Mouse (Mus musculus): Measurements from ENCODE around the gene Dusp15. TPM values are rescaled to one million over a fixed set of nuclear protein-coding genes. Genes with fewer than 3 reads are reported as not detected.

The Dusp15 gene
- 10 to 100 TPM in 1 of 2 experiments, 1 to 10 TPM in 1; 10.0 to 10.8 TPM for total RNA-seq (2021)
- long read RNA-seq, partial matches to known transcripts = 0 of 3 reads
- long read RNA-seq, other reads (novel, unspliced or antisense) = 0 of 3 reads

GRCm38 (mm10) chr2:152951065-152951849 lies at the start of gene Dusp15:
Gene Dusp15 (minus strand): TSS chr2:152951698.
- DNase-seq (ENCODE audit: low spot score in 2 of 2) = peak; percentile 43 to 59

- no peak for DNase-seq (ENCODE audit: low spot score in 2 of 2)
These were observed 45.5 kb upstream of the Dusp15 start for GRCm38 (mm10) chr2:152997046-152997445.

DNA sequence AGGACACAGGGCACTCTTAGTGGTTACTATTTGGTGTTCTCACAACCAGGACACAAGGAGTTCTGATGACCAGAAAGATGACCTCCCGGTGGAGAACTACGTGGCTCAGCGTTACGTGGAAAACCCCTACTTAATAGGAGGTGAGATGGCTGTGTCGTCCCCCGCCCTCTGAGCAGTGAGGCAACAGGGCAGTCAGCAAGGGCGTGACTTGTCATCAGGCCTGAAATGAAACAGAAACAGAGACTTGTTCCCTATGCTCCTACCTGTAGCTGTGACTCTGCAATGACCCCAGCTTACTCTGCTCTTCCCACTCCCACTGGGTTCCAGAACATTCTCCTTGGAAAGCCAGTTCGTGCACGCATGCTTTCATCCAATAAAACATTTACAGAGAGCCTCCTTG lies 40.0 kb upstream of the Dusp15 start:
- DNase-seq (ENCODE audit: low spot score in 2 of 2) = no peak

- DNase-seq (ENCODE audit: low spot score in 2 of 2) = peak in 1 of 2 experiments; percentile 30
These were observed 34.1 kb upstream of the Dusp15 start for GRCm38 (mm10) chr2:152985582-152985981.

- DNase-seq (ENCODE audit: low spot score in 2 of 2) = no peak
These were observed 25.5 kb upstream of the Dusp15 start for GRCm38 (mm10) chr2:152976991-152977390.

GRCm38 (mm10) chr2:152965555-152965954 lies 14.1 kb upstream of the Dusp15 start:
- DNase-seq (ENCODE audit: low spot score in 2 of 2) = no peak

GRCm38 (mm10) chr2:152962091-152962793 lies 10.7 kb upstream of the Dusp15 start, which contains the start of gene Ttll9:
Gene Ttll9 (plus strand): TSS chr2:152962485.
- peak; percentile 83 to 92 for DNase-seq (ENCODE audit: low spot score in 2 of 2)

DNA sequence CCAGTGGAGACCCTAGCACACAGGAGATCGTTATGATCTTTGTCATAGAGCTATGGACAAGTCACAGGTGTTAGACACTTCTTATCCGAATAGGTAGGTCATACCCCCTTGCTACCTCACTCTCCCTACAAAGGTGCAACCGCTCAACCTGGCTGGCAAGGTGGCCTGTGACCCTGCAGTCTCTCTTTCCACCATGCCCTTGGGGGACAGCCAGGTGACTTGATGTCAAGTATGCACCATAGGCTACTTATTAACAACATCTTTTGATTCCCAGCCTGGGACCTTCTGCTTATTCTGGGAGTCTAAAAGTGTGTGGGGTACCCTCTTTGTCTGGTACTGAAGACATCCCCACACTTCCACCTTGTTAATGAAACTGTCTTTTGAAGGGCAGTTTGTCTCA lies 6.6 kb upstream of the Dusp15 start:
- no peak for DNase-seq (ENCODE audit: low spot score in 2 of 2)

GRCm38 (mm10) chr2:152951850-152952720 lies 587 bp upstream of the Dusp15 start:
- DNase-seq (ENCODE audit: low spot score in 2 of 2) = no peak

- DNase-seq (ENCODE audit: low spot score in 2 of 2) = no peak
These were observed 987 bp downstream of the Dusp15 start for GRCm38 (mm10) chr2:152950358-152951064.

DNA sequence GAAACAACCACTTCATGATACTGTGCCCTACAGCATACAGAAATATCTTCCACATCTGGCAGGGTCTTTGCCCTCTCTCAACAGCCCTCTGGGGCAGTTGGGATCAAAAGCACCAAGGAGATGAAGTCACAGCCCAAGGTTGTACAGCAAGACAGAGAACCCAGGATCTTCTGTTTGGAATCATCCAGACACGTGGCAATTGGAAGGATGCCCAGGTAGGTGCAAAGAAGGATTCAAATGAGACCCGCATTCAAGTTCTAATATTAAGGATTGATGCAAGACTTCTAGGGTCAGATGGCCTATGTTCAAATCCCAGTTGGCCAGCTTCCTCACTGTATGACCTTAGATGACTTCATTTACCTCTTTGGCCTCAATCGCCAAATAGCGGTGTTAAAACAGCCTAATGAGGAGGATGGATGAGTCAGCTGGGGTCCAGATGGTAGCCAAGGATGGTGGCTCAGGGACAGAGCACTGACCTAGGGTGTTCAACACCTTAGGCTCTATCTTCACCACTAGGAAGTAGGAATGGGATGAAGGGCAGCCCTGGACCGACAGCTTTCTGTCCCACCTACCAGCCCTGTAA lies 3.0 kb downstream of the Dusp15 start:
- no peak for DNase-seq (ENCODE audit: low spot score in 2 of 2)

DNA sequence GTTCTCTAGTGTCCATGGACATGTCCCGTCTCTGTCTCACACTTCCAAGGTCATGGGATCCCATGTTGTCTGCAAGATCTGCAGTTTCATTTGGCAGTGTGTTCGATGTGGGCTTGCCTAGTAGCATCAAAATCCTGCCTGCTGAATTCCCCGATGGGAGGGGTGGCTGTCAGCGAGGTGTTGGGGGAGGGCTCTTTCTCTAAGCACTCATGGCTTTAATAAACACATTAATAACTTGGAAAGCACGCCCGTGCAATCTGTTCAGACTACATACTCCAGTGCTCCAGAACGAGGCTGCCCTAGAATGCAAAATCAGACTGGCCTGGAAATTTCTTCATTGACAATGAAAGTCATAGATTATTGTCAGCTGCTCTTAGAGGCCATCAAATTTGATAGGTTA lies 4.4 kb downstream of the Dusp15 start:
- peak; percentile 46 to 85 for DNase-seq (ENCODE audit: low spot score in 2 of 2)

GRCm38 (mm10) chr2:152944013-152944412 lies 7.5 kb downstream of the Dusp15 start:
- no peak for DNase-seq (ENCODE audit: low spot score in 2 of 2)

GRCm38 (mm10) chr2:152943568-152943967 lies 7.9 kb downstream of the Dusp15 start:
- DNase-seq (ENCODE audit: low spot score in 2 of 2) = no peak

- no peak for DNase-seq (ENCODE audit: low spot score in 2 of 2)
These were observed 8.5 kb downstream of the Dusp15 start for GRCm38 (mm10) chr2:152942898-152943515.

DNA sequence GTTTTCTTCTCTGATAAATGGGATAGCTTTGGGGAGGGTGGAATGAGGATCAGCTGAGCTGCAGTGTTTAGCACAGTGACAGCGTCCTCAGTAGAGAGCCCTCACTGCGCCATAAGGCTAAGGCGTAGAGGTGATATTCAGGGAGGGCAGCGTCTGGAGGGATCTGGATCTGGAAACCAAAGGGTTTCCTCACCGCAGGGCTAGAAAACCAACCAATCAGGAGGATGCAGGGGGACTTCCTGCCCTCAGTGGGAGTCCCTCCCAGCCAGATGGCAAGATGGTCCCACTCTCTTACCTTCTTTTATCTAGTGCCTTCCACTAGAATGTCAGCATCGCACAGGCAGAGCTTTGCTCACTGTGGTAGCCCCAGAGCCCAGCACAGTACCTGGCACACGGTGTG lies 9.7 kb downstream of the Dusp15 start:
- DNase-seq (ENCODE audit: low spot score in 2 of 2) = no peak

GRCm38 (mm10) chr2:152941106-152941505 lies 10.4 kb downstream of the Dusp15 start:
- DNase-seq (ENCODE audit: low spot score in 2 of 2) = no peak

DNA sequence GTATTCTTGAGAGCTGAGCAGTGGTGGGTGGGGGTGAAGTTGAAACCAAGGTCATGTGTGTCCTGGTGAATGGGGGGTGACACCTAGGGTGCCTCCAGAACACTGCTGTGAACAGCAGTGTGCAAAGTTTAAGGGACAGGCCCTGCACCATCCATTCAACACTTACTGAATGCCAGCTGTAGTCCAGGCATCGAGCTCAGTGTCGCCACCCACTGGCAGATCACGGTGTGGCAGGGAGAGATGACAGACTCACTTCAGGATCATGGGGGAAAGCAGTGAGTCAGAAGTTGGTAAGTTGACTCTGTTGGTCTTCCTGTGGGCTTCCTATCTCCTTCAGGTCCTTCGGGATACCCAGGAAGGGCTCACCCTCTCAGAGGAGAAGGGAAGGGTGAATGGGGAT lies 11.7 kb downstream of the Dusp15 start:
- peak; percentile 25 to 48 for DNase-seq (ENCODE audit: low spot score in 2 of 2)

- DNase-seq (ENCODE audit: low spot score in 2 of 2) = no peak
These were observed 17.9 kb downstream of the Dusp15 start for GRCm38 (mm10) chr2:152933614-152934013.

GRCm38 (mm10) chr2:152933048-152933447 lies 18.4 kb downstream of the Dusp15 start, which contains the start of gene Foxs1:
Gene Foxs1 (minus strand): TSS chr2:152933208.
- DNase-seq (ENCODE audit: low spot score in 2 of 2) = no peak
